ENCODE assay signal across 8 mouse cellular contexts in genomic region chr3:131975940-131976628, GRCm38 (mm10).
DNase-seq lines count a peak whose midpoint lies in the region; ATAC-seq and TF ChIP-seq lines count a peak whose summit lies in the region.

No protein-coding gene starts in this region.

- H3K27me3 ChIP-seq in liver, embryonic 11.5 days (replicated peaks; ENCODE audit: control insufficient read depth, insufficient read depth, low read length): no peaks in the 10 kb centered on the region
- no peaks in the 10 kb centered on the region for H3K27me3 ChIP-seq in intestine, embryonic 14.5 days (replicated peaks; ENCODE audit: control insufficient read depth, insufficient read depth, low read length)
- H3K27me3 ChIP-seq in midbrain, embryonic 12.5 days: no peaks in the 10 kb centered on the region
- H3K27me3 ChIP-seq in stomach, postnatal 0 days (ENCODE audit: control insufficient read depth, insufficient read depth, low read length): no peaks in the 10 kb centered on the region

- 0 out of 2 replicates have a peak, but pooled peaks cover 2% of the 10 kb centered on the region for H3K9me3 ChIP-seq in liver, embryonic 11.5 days (ENCODE audit: control insufficient read depth, low read length)
- H3K9me3 ChIP-seq in intestine, embryonic 14.5 days (ENCODE audit: control insufficient read depth, low read length): no peaks in the 10 kb centered on the region
- no peaks in the 10 kb centered on the region for H3K9me3 ChIP-seq in midbrain, embryonic 12.5 days
- no peaks in the 10 kb centered on the region for H3K9me3 ChIP-seq in stomach, postnatal 0 days (ENCODE audit: control insufficient read depth, low read length)

- ATAC-seq in liver, embryonic 11.5 days (replicated peaks; ENCODE audit: low FRiP score): no peak
- peak; percentile 94 for ATAC-seq in frontal cortex, adult (ENCODE audit: low TSS enrichment)
- peak; percentile 75; the same call in 1 of the 2 replicates for ATAC-seq in intestine, embryonic 14.5 days (replicated peaks; ENCODE audit: low FRiP score, low TSS enrichment, low read depth)
- peak; percentile 97 for ATAC-seq in midbrain, embryonic 12.5 days (ENCODE audit: low FRiP score, low read depth)
- peak; percentile 77; the same call in 1 of the 2 replicates for ATAC-seq in stomach, postnatal 0 days (ENCODE audit: low FRiP score, low TSS enrichment)

- no peaks in the 10 kb centered on the region for H3K4me1 ChIP-seq in liver, embryonic 11.5 days (replicated peaks; ENCODE audit: control insufficient read depth, insufficient read depth, low read length)
- H3K4me1 ChIP-seq in intestine, embryonic 14.5 days (replicated peaks; ENCODE audit: control insufficient read depth, insufficient read depth, low read length): 0 out of 2 replicates have a peak, but pooled peaks cover 3% of the 10 kb centered on the region
- H3K4me1 ChIP-seq in midbrain, embryonic 12.5 days: no peaks in the 10 kb centered on the region
- H3K4me1 ChIP-seq in stomach, postnatal 0 days (replicated peaks; ENCODE audit: control insufficient read depth, insufficient read depth): no peaks in the 10 kb centered on the region

- 37% methylated on average over 7 of the region's 7 CpGs for WGBS in liver, embryonic 11.5 days
- 38% methylated on average over 7 of the region's 7 CpGs for WGBS in intestine, embryonic 14.5 days
- 39% methylated on average over 7 of the region's 7 CpGs for WGBS in midbrain, embryonic 12.5 days
- 39% methylated on average over 7 of the region's 7 CpGs for WGBS in stomach, postnatal 0 days

- no peak overlapping the region for H3K4me3 ChIP-seq in liver, embryonic 11.5 days (ENCODE audit: low read depth, low read length)
- no peak overlapping the region for H3K4me3 ChIP-seq in intestine, embryonic 14.5 days (ENCODE audit: low read depth, low read length)
- no peak overlapping the region for H3K4me3 ChIP-seq in midbrain, embryonic 12.5 days
- no peak overlapping the region for H3K4me3 ChIP-seq in stomach, postnatal 0 days (ENCODE audit: low read depth, low read length)

- peak; percentile 94 for TF ChIP-seq CTCF in stomach, postnatal 0 days (IDR thresholded peaks at IDR 0.05; ENCODE audit: low read depth)

- no peaks in the 10 kb centered on the region for H3K36me3 ChIP-seq in liver, embryonic 11.5 days (ENCODE audit: control insufficient read depth, insufficient read depth, low read length)
- H3K36me3 ChIP-seq in intestine, embryonic 14.5 days (ENCODE audit: control insufficient read depth, insufficient read depth, low read length): no peaks in the 10 kb centered on the region
- no peaks in the 10 kb centered on the region for H3K36me3 ChIP-seq in midbrain, embryonic 12.5 days
- H3K36me3 ChIP-seq in stomach, postnatal 0 days (ENCODE audit: control insufficient read depth, insufficient read depth, low read length): no peaks in the 10 kb centered on the region

- TF ChIP-seq EP300 in stomach, postnatal 0 days (optimal IDR thresholded peaks at IDR 0.05): no peak

- intact Hi-C loops in left cerebral cortex, postnatal 10 days (cut with DNase I): no loop called here

- H3K4me2 ChIP-seq in liver, embryonic 11.5 days: no peak overlapping the region
- H3K4me2 ChIP-seq in intestine, embryonic 14.5 days (ENCODE audit: low read length): no peak overlapping the region
- no peak overlapping the region for H3K4me2 ChIP-seq in midbrain, embryonic 12.5 days (replicated peaks)
- no peak overlapping the region for H3K4me2 ChIP-seq in stomach, postnatal 0 days (replicated peaks; ENCODE audit: low read depth)

- H3K27ac ChIP-seq in liver, embryonic 11.5 days (ENCODE audit: low read depth, low read length): no peak overlapping the region
- H3K27ac ChIP-seq in intestine, embryonic 14.5 days (ENCODE audit: low read depth): no peak overlapping the region
- no peak overlapping the region for H3K27ac ChIP-seq in midbrain, embryonic 12.5 days (replicated peaks)
- no peak overlapping the region for H3K27ac ChIP-seq in stomach, postnatal 0 days (replicated peaks)

- H3K9ac ChIP-seq in liver, embryonic 11.5 days (ENCODE audit: low read depth, low read length): no peak overlapping the region
- no peak overlapping the region for H3K9ac ChIP-seq in intestine, embryonic 14.5 days (ENCODE audit: low read length)
- no peak overlapping the region for H3K9ac ChIP-seq in midbrain, embryonic 12.5 days (replicated peaks)
- no peak overlapping the region for H3K9ac ChIP-seq in stomach, postnatal 0 days (ENCODE audit: low read length)

- DNase-seq in liver: peak; percentile 9
- DNase-seq in liver, embryonic 11.5 days (ENCODE audit: low spot score): no peak
- DNase-seq in cerebellum, adult 18-20 months: peak; percentile 20 to 22
- DNase-seq in intestine, embryonic 14.5 days (ENCODE audit: low spot score): peak; percentile 68
- DNase-seq in left cerebral cortex, postnatal 10 days (ENCODE audit: extremely low spot score in 1 of 2, low spot score in 2 of 2): peak; percentile 13 to 40
- DNase-seq in stomach, postnatal 0 days (ENCODE audit: low spot score): peak; percentile 34
